Mouse (Mus musculus) kidney, adult 11 months (tissue): ENCODE measurements around the gene H3f3b.

Experiments
- DNase-seq: peaks from one replicate; pipeline ENCODE4 v3.0.0; 2022

The H3f3b gene

GRCm38 (mm10) chr11:116045173-116045572 lies 17.4 kb upstream of the H3f3b start:
- no peak for DNase-seq

DNA sequence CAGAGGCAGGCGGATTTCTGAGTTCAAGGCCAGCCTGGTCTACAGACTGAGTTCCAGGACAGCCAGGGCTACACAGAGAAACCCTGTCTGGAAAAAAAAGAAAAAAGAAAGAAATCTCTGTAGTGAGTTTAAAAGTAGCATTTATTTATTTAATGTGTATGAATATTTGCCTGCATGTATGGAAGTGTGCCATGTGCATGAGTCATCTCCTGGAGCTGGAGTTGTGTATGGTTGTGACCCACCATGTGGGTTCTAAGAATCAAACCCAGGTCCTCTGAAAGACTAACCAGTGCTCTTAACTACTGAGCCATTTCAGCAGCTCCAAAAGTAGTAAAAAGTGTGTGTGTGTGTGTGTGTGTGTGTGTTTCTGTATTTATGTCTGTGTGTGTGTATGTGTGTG lies 15.5 kb upstream of the H3f3b start:
- DNase-seq, result no peak

DNA sequence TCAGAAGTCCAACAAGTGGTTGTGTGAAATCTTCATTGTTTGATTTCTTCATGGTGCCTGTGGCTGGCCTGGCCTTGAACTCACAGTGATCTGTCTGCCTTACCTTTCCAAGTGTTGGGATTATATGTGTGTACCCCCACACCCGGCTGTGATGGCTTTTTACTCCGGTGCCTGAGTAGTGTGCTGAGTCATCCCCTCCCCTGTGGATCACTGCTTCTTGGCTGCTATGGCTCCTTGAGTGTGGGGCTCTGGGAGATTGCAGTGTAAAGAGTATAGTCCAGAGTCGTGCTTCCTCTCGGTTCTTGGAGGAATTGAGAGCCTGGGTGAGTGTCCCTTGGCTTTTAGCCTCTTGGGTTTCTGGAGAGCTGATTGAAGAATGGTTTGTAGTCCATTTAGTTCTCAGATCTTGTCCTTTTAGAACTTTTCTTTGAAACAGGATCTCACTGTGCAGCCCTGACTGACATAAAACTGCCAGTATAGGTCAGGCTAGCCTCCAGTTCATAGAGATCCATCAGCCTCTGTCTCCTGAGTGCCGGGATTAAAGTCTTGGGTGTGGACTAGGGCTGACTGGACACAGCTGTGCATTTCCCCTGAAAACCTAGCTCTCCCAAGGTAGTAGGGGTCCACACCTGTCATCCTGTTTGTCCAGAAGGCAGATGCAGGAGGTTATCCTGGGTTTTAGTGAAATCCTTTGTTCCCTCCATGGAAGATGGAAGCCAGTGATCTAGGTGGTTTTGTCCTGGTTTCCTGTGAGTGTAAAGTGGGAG lies 14.8 kb upstream of the H3f3b start:
- no peak for DNase-seq

DNA sequence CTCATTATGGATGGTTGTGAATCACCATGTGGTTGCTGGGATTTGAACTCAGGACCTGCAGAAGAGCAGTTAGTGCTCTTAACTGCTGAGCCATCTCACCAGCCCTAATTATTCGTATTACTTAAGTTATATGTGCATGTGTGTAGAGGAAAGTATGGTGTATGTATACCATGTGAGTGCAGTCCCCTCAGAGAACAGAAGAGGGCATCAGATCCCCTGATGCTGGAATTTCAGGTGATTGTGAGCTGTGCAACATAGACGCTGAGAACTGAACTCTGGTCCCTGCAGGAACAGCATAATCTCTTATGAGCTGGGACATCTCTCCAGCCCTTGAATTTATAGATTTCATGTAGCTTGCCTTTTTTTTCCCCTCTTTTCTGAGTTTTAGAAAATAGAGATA lies 14.1 kb upstream of the H3f3b start:
- no peak for DNase-seq

GRCm38 (mm10) chr11:116040593-116040992 lies 12.8 kb upstream of the H3f3b start:
- no peak for DNase-seq

DNA sequence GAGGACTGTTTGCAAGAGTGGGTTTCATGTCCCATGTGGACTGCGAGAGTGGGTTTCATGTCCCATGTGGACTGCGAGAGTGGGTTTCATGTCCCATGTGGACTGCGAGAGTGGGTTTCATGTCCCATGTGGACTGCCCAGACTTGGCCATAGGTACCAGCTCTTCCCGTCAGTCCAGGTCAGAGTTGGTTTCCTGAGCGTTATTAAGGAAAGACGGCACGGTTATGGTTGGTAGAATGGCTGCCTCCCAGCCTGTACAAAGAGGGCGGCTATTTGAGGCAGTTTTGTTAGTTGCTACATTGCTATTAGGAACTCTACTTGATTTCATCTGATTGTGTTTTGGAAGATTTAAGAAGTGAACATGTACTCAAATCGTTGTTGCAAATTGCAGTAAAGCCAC lies 10.1 kb upstream of the H3f3b start:
- no peak for DNase-seq

DNA sequence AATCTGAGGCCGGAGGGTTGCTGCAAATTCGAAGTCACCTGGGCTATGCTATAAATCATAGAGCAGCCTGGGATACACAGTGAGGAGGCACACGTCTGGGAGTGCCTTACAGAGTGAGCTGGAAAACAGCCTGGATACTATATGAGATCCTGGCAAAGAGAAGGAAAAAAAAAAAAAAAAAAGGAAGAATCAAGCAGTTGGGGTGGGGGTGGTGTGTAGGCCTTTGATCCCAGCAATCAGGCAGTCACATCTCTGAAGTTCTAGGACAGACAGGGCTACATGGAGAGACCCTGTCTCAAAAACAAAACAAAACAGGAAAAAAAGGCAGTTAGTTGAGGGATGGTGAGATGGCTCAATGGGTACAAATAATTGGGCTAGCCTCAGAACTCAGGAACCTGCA lies 8.9 kb upstream of the H3f3b start:
- DNase-seq, result no peak

DNA sequence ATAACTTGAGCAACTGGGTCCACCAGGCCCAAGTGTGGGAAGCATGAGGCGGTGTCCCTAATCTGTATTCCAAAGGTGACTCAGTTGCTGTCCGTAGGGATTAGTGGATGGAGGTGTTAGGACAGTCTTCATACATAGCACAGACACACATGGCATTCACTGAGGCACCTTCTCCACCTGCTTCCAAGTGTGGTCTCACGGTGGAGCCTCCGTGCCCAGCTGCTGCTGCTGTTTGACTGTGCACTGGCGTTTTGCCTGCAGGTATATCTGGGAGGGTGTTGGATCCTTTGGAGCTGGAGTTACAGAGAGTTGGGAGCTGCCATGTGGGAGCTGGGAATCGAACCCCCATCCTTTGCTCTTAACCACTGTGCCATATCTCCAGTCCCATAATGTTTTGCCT lies 6.8 kb upstream of the H3f3b start:
- no peak for DNase-seq

DNA sequence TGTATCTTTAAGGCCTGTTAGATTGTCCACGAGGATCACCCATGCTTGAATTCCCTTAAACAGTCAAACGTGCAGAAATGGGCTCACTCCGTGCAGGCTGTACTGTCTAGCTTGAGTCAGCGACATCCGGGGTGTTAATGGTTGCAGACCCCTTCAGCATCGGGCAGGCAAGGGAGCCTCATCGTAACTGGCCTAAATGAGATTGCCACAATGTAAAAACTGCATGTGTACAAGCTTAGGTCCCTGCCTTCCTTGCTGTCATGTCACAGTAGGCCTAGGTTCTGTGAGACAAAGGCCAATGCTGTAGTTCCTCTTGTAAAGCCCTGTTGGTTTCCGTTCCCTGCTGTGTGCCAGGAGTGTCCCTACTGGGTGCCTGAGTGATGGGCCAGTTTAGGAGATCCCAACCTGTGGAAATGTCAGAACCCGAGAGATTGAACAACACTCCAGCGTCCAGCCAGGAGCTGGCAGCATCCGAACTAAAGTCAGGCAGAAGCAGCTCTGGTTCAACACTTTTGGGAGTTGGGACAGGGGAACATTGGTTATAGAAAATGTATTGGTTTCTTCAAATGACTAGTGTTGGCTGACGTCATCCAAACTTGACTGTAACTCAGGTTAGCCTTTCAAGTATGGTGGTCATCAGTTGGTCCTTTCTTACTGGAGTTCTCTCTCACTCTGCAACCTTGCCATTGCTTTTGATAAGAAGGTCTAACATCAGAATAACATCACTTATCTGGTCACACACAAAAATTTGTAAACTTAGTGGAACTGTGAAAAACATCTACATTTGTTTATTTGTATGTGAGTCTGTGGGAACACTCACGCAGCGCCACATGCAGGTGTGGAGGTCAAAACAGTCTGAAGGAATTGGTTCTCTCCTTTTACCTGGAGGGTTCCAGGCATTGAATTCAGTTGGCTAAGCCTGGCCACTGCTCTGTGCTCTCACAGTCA lies 3.4 kb upstream of the H3f3b start:
- no peak for DNase-seq

DNA sequence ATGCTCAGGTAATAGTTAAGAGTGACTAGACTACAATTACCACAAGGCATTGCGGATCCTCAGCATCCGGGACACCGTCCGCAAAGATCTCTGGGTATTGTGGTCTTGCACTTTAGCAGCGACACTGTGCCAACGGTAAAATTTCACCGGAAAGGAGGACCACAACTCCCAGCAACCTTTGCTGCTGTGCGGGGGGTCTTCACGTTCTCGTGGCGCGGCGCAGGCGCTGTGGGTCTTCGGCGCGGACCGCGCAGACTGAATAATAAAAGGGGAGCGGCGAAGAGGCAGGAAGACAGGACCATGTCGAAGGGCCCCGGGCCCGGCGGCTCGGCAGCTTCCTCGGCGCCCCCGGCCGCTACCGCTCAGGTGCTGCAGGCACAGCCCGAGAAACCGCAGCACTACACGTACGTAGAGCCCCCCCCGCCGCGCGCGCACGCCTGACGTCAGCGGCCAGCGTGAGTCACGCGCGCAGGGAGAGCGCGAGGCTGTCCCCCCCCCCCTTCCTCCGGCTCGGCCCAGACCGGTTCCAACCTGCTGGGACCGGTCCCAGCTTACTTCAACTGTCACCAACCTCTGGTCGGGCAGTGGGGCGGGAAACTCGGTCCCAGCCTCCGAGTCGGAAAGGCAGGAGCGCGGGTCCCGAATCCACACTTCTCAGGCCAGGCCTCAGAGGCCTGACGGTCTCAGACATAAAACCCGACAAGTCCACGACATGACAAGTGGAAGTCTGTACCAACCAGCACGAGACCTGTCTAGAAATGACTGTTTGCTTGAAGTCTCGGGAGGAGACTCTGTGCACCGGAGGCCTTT lies 2.5 kb upstream of the H3f3b start, which contains the start of gene Unk:
TSS of gene Unk (plus strand) at position 235 of the 810 bp plus-strand sequence.
- DNase-seq, result peak; percentile 99

GRCm38 (mm10) chr11:116029086-116029865 lies 1.5 kb upstream of the H3f3b start:
- no peak for DNase-seq

GRCm38 (mm10) chr11:116028177-116028865 lies 559 bp upstream of the H3f3b start:
- no peak for DNase-seq

DNA sequence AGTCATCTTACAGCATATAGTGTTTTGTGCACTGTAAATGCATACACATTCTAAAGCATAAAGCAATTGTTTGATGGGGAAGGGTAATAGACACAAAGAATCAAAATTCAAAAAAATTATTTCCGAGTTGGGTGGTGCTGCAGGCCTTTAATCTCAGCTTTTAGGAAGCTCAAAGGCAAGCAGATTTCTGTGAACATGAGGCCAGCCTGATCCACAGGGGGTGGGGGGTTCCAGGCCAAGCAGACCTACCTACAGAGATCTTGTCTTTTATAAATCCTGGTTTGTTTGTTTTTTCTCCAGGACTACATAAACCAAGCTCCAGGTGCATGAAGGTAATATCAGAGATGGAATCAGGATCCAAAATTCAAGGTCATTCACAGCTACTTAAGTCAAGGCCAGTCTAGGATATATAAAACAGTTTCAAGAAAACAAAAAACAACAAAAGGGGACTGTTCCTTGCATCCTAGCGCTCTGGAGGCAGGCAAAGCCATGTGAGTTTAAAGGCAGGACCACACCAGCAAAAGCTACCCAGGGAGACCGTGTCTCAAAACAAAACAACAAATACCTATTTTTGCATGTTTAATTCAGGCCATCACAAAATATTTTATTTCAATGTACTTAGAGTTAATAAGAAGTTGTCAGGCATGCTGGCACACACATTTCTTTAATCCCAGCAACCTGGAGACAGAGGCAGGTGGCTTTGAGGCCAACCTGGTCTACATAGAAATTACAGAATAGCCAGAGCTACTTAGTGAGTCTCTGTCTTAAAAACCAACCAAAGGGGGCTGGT lies 2.5 kb downstream of the H3f3b start:
- DNase-seq, result no peak

DNA sequence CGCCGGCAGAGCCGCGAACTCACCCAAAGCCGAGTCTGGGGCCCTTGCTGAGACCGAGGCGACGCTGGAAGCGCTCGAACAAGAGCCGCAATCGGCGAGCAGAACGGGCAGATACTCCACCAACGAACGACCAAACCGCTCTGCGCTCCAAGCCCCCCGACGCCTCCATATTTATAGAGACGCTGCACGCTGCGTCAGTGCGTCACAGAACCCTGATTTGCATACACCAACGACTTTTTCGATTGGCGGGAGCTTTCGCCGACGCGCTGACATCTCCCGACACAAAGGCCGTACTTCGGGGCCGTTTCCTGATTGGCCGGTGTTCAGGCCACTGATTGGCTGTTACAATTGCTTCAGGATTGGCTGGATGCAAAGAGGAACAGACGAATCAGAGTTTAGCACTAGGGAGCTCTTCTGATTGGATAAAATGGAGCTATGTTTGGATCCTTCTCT lies 3.4 kb downstream of the H3f3b start:
- DNase-seq, result peak; percentile 99

GRCm38 (mm10) chr11:116023771-116024355 lies 3.9 kb downstream of the H3f3b start:
- DNase-seq, result peak; percentile 80

DNA sequence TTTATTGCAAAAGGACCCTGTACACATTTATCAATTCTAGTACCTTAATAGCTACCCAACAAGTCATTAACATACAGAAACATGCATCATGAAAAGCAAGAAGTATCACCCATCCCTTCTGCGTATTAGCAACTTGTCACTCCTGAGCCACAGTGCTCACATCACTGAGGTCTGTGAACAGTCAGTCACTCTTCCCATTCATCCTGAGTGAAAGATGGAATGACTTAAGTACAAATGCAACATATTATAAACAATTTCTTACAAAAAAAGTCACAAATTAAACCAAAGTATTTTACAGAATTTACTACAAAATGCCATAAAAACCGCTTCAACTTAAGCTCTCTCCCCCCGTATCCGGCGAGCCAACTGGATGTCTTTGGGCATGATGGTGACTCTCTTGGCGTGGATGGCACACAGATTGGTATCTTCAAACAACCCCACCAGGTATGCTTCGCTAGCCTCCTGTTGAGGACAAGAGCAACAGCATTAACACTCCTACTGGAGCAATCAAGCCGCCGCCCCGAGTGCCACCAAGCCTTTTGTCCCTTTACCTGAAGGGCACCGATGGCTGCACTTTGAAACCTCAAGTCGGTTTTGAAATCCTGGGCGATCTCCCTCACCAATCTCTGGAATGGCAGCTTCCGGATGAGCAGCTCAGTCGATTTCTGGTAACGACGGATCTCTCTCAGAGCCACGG lies 4.5 kb downstream of the H3f3b start:
- peak; percentile 44 for DNase-seq

DNA sequence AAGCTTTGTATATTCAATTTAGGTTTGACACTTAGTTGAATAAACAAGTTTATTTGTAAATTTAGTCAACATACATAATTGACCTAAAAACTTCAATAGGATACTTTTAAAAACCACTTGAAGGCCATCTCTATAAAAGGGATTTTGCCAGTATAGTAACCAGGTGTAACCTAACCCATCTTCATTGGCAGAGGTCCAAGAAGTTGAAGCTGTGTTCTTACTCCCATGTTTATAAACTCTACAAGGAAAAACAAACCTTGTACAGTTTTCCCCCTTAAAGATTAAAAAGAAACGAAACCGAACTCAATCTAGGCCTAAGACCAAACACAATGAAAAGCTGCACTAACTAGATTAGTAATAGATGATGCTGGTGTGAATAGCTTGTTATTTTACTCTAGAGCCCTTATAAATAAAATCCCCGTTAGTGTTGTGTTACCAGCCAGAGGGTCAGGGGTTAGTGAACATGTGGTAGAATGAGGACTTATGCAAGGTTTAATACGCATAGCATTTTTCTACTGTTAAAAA lies 5.4 kb downstream of the H3f3b start:
- DNase-seq, result no peak

- no peak for DNase-seq
Observed at GRCm38 (mm10) chr11:116021328-116022220, 6.2 kb downstream of the H3f3b start.
